Mouse (Mus musculus) brain, embryonic 18.5 days (tissue): Measurements from ENCODE around the gene Slc4a5.

Experiments
- DNase-seq: peaks from one replicate; pipeline ENCODE4 v3.0.0-alpha.2; 2012; ENCODE audit warnings: low read depth, low spot score

Gene Slc4a5

GRCm38 (mm10) chr6:83350851-83351405 lies 131.3 kb downstream of the Slc4a5 start:
- no peak for DNase-seq

- no peak for DNase-seq
Measured at GRCm38 (mm10) chr6:83351490-83352160, 132.0 kb downstream of the Slc4a5 start.

- DNase-seq, result no peak
Measured at GRCm38 (mm10) chr6:83352666-83353410, 133.2 kb downstream of the Slc4a5 start.
